Mouse (Mus musculus) midbrain, embryonic 14.5 days (tissue): ENCODE measurements around the gene Gm21861. TPM values are rescaled to one million over a fixed set of nuclear protein-coding genes. Genes with fewer than 3 reads are reported as not detected.
"Not testable (repeated sequence)": the region's sequence is repeated elsewhere in the genome, so short reads cannot be mapped to it uniquely, and the experiment has no call there.

Experiments
- ATAC-seq: fragments of 200-750 bp; cut with Nextera tagmentation; 2 replicates; pipeline ENCODE4 v1.8.0; 2017; ENCODE audit warnings: moderate number of reproducible peaks, moderate library complexity; ENCODE audit not compliant: low FRiP score, low TSS enrichment
- DNase-seq: peaks from one replicate; pipeline ENCODE4 v3.0.0-alpha.2; 2015
- H3K27ac ChIP-seq: fragments of 300-500 bp; sonication (generic); replicated peaks from 2 replicates; pipeline ENCODE4 v1.5.1; 2014; ENCODE audit warnings: mild to moderate bottlenecking, low read depth, low read length, moderate library complexity
- H3K27me3 ChIP-seq: fragments of 300-500 bp; sonication (generic); 2 replicates; pipeline ENCODE4 v1.6.1; 2014; ENCODE audit warnings: low read length, control low read depth, mixed read lengths; ENCODE audit not compliant: control insufficient read depth, insufficient read depth
- H3K36me3 ChIP-seq: fragments of 300-500 bp; sonication (generic); 2 replicates; pipeline ENCODE4 v1.6.1; 2014; ENCODE audit warnings: low read length, control low read depth; ENCODE audit not compliant: control insufficient read depth, insufficient read depth
- H3K4me1 ChIP-seq: fragments of 300-500 bp; sonication (generic); 2 replicates; pipeline ENCODE4 v1.6.1; 2014; ENCODE audit warnings: mild to moderate bottlenecking, antibody characterized with exemption, low read length, control low read depth; ENCODE audit not compliant: control insufficient read depth, insufficient read depth
- H3K4me2 ChIP-seq: fragments of 300-500 bp; sonication (generic); 2 replicates; pipeline ENCODE4 v1.6.1; 2014; ENCODE audit warnings: mild to moderate bottlenecking, low read length, moderate library complexity
- H3K4me3 ChIP-seq: fragments of 300-500 bp; sonication (generic); replicated peaks from 2 replicates; pipeline ENCODE4 v1.5.1; 2014; ENCODE audit warnings: low read depth, low read length
- H3K9ac ChIP-seq: fragments of 300-500 bp; sonication (generic); replicated peaks from 2 replicates; pipeline ENCODE4 v1.6.1; 2014; ENCODE audit warnings: mild to moderate bottlenecking, low read length, moderate library complexity
- H3K9me3 ChIP-seq: fragments of 300-500 bp; sonication (generic); 2 replicates; pipeline ENCODE4 v1.6.1; 2016; ENCODE audit warnings: low read length, control low read depth, mixed read lengths; ENCODE audit not compliant: control insufficient read depth
- WGBS: fragments of 180-500 bp; shearing (Covaris S2); extraction: QIAGEN DNeasy Blood & Tissue Kit; methylation state at CpG from one replicate; pipeline ENCODE4 v1.1.7; 2014; 5-methylcytosine and 5-hydroxymethylcytosine counted together
- polyA plus RNA-seq: library from polyadenylated mRNA; unstranded; fragments of >200 nt; fragmentation: Nextera tagmentation; extraction: Ambion mirVana; gene quantifications from 2 replicates; pipeline ENCODE4 v1.2.1, GENCODE M21; 2014

Gm21861 gene
- not detected in 2 replicates for polyA plus RNA-seq

DNA sequence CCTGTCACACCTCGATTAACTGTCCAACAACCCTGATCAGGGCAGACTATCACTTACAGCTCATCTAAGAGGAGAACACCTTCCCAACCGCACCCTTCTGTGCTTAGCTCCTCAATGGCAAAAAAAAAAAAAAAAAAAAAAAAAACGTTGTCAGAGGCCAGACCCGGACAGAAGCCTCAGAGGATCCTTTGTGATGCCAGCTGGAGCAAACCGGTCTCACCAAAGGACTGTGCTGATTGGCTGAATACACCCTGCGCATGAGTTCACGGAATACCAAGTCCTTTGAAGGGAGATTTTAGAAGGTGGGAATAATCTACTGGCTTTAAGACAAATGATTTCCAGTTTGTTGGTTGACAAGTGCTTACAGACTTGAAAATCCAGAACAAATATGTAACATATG is at the start of gene Gm21861:
Gene Gm21861 (minus strand): TSS at position 101 of the 400 bp plus-strand sequence.
- H3K9ac ChIP-seq, ATAC-seq, H3K27me3 ChIP-seq, H3K27ac ChIP-seq, DNase-seq, H3K4me2 ChIP-seq, H3K4me3 ChIP-seq, H3K36me3 ChIP-seq, H3K4me1 ChIP-seq, H3K9me3 ChIP-seq: not testable (repeated sequence)
- no CpG with 5 or more reads among the region's 7 CpGs for WGBS
